Mouse (Mus musculus) lung, adult 2 months (tissue): ENCODE results near the gene Insrr. TPM values are rescaled to one million over a fixed set of nuclear protein-coding genes. Genes with fewer than 3 reads are reported as not detected.
A peak's percentile ranks its signal among the peaks of the same experiment; 100 is the strongest.
"Not testable (repeated sequence)": the region's sequence is repeated elsewhere in the genome, so short reads cannot be mapped to it uniquely, and the experiment has no call there.

Experiments used
- DNase-seq: peaks from one replicate; pipeline ENCODE4 v3.0.0; 2022
- H3K4me1 ChIP-seq: fragments of 200-500 bp; 2 replicates; pipeline ENCODE4 v1.6.1; 2011; ENCODE audit warnings: low read length; ENCODE audit not compliant: control insufficient read depth, insufficient read depth
- H3K4me3 ChIP-seq: fragments of 200-500 bp; replicated peaks from 2 replicates; pipeline ENCODE3; 2011; ENCODE audit warnings: low read depth, mild to moderate bottlenecking, control low read depth, low read length; ENCODE audit errors: extremely low read depth
- CTCF ChIP-seq: fragments of 200-500 bp; IDR thresholded peaks from 2 replicates; pipeline ENCODE4 v1.5.1; 2011; ENCODE audit warnings: mild to moderate bottlenecking, low read length, control low read depth; ENCODE audit not compliant: insufficient read depth
- POLR2A ChIP-seq: fragments of 200-500 bp; IDR thresholded peaks from 2 replicates; pipeline ENCODE4 v1.6.1; 2011; ENCODE audit warnings: low read depth, mild to moderate bottlenecking, control low read depth, low read length, borderline replicate concordance; ENCODE audit errors: extremely low read depth
- WGBS: fragments of 180-500 bp; shearing (Covaris S2); methylation state at CpG from one replicate; pipeline ENCODE4 v1.1.7; 2018; 5-methylcytosine and 5-hydroxymethylcytosine counted together
- polyA plus RNA-seq: library from polyadenylated mRNA; depleted of rRNA; stranded (reverse); fragments of >200 nt; gene quantifications from 2 replicates; pipeline ENCODE4 v1.2.3, GENCODE M21; 2012; rRNA removed

Insrr gene
- polyA plus RNA-seq, 1 experiment, result 0.19 TPM

DNA sequence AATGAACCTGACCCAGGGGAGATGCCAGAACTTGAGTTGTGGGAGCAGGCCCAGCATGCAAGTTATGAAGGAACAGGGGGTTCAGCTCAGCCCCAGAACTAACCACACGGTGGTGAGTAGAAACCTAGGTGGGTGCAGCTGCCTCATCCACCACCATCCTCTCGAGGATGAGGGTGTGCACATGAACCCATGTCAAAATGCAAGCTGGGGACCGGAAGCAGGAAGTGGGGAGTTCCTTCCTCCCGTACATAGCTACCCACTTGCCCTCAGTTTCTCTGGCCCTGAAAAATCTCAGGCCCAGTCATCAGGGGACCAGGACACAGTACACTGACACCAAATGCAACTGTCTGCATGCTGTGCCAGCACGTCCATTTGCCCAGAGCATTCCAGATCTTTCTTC, 50.9 kb downstream of the Insrr start:
- WGBS, result 45% methylated on average over 5 of the region's 5 CpGs
- Histone ChIP-seq H3K4me1 (peaks cover 3% of the 10 kb centered on the region; the same call in 1 of the 2 replicates), H3K4me3 (no peak overlapping the region)
- TF ChIP-seq CTCF (no peak), POLR2A (peak; percentile 16; the same call in 1 of the 2 replicates)
- DNase-seq, result no peak

DNA sequence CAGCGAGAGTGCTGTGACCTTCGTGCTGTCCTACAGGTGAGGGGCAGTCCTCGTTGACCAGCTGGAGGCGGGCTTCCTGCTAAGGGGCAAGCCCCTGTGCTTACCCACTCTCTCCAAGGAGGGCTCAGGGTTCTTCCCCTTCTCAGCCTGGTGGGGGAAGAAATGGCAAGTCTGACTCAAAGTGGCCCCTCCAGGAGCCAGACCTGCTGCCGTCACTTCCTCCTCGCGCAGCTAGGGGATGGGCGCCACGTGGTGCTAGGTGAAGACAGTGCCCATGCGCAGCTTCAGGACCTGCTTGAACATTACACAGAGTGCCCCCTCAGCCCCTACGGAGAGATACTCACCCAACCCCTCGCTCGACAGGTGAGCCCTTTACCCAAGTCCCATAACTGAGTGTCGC, 52.4 kb downstream of the Insrr start:
- Histone ChIP-seq H3K4me3 (no peak overlapping the region), H3K4me1 (peaks cover 3% of the 10 kb centered on the region; the same call in 1 of the 2 replicates)
- TF ChIP-seq CTCF (no peak), POLR2A (no peak)
- DNase-seq, result no peak
- 73% methylated on average over 14 of the region's 14 CpGs for WGBS

DNA sequence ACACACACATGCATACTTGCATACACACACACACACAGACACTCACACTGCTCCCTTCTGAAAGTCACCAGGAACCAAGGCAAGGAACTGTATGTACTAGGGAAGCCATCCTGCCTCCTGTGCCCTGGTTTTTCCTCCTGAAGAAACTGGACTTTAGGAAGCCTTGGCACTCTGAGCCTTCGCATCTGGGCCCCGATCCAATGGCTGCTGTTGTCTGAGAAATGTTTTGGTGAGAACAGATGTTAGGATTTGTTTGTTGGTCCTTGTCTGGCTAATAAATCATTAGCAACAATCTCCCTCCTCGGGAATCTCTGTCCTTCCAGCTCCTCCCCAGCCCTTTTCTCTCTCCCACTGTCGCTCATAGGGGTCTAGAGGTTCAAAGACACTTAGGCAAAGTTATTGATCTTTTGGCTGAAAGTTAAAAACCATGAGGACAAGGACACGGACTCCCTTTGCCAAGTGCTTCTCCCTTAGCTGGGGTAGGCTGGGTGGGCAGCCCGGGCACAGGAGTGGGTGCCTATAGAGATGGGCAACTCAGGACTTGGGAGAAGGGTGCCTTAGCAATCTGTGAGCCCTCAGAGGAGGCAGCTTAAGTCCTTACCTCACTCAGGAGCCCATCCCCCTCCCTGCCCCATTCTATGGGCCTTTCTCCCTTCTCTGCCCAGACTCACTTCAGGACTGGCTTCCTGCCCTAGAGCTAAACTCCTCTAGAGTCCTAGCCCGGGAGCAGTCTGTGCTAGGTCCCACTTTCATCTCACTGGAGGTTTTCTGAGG, 58.2 kb downstream of the Insrr start:
- DNase-seq, result no peak
- WGBS, result 39% methylated on average over 7 of the region's 7 CpGs
- TF ChIP-seq CTCF, result no peak
- TF ChIP-seq POLR2A, result no peak
- Histone ChIP-seq H3K4me1 (no peaks in the 10 kb centered on the region), H3K4me3 (no peak overlapping the region)

DNA sequence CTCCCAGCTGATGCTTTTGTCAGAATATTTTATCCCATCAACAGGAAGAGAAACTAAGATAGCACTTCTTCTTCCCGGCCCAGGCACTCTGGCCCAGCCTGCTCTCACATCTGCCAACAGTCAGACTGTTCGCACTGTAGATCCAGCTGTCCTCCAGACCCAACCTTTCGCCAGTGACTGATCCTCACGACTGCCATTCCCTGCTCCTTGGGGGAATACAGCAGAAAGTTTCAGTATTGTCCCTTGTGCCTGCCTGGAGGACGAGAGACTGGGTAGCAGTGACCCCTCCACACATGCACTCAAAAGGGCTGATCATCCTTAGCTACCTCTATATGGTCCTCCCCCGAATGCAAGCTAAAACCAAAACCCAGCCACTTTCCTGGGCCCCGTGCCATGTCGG, 59.2 kb downstream of the Insrr start:
- WGBS, result 63% methylated on average over 8 of the region's 8 CpGs
- Histone ChIP-seq H3K4me1 (no peaks in the 10 kb centered on the region), H3K4me3 (no peak overlapping the region)
- TF ChIP-seq POLR2A (no peak), CTCF (no peak)
- DNase-seq, result no peak

DNA sequence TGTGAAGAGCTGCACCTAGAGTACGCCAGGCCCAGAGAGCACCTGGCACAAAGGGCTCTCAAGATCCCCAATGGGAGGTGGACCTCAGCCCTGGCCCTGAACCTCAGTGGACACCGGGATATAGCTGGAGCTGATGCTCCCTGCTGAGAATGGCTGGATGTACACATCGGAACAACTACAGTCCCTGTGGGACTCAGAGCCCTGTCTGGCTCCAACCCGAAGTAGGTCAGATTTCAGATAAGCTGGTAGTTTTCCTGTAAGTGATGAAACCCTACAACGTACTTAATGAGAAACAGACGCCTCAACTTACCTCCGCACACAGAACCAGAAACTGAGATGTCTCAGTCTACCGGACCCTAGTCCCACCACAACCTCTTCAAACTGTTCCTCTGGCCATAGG, 60.9 kb downstream of the Insrr start:
- Histone ChIP-seq H3K4me1 (no peaks in the 10 kb centered on the region), H3K4me3 (no peak overlapping the region)
- no peak for DNase-seq
- 91% methylated on average over 8 of the region's 8 CpGs for WGBS
- TF ChIP-seq CTCF (no peak), POLR2A (no peak)

DNA sequence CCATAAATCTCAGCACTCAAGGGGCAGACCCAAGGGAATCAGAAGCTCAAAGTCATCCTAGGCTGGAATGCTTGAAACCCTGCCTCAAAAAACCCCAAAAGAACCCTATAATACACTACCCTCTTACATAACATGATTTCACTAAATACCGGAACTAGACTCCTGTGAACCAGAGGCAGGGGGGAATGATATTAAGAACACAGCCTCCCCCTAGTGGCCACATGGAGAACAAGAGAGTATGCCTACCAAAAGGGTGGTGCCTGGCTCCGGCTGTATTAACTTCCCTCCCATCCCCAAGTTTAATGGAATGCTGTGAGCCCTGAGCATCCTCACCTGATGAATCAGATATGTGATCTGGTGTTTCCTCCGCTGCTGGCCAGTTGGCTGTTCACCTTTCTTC, 63.1 kb downstream of the Insrr start:
- no peak overlapping the region for H3K4me3 ChIP-seq
- no peaks in the 10 kb centered on the region for H3K4me1 ChIP-seq
- 26% methylated on average over 3 of the region's 3 CpGs for WGBS
- peak; percentile 41 for DNase-seq
- TF ChIP-seq POLR2A (no peak), CTCF (peak; percentile 68)

DNA sequence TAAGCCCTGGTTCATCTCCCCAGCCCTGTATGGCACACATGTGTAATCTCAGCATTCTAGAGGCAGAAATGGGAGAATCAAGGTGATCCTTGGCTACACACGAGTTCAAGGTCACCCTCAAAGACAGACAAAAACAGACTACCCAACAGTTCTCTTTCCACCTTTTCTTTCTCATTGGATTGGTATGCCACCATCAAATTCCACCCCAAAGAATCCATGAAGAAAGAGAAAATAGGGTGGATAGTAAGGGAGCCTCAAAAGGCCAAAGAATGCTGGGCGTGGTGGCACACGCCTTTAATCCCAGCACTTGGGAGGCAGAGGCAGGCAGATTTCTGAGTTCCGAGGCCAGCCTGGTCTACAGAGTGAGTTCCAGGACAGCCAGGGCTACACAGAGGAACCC, 67.4 kb downstream of the Insrr start:
- not testable (repeated sequence) for DNase-seq, H3K4me1 ChIP-seq, H3K4me3 ChIP-seq
- WGBS, result 90% methylated on average over 4 of the region's 4 CpGs

Other genes with a start within 250 kb of the Insrr start
- gene Arhgef11, start 179.4 kb upstream of the Insrr start, polyA plus RNA-seq, result 32.9 and 53.8 TPM in 2 replicates
- gene Lrrc71, start 48.3 kb upstream of the Insrr start, polyA plus RNA-seq, result 9.5 and 15.4 TPM in 2 replicates
- 0.56 and 0.87 TPM in 2 replicates for gene Ntrk1, start 1.8 kb upstream of the Insrr start, polyA plus RNA-seq
- gene Pear1, start 27.4 kb downstream of the Insrr start, polyA plus RNA-seq, result 87.2 and 112 TPM in 2 replicates
- gene Sh2d2a, start 49.8 kb downstream of the Insrr start, polyA plus RNA-seq, result 2.6 and 2.8 TPM in 2 replicates
- gene Prcc, start 88.7 kb downstream of the Insrr start, polyA plus RNA-seq, result 26.2 and 30.7 TPM in 2 replicates
- 51.6 and 82.6 TPM in 2 replicates for gene Hdgf, start 109.4 kb downstream of the Insrr start, polyA plus RNA-seq
- gene Mrpl24, start 122.6 kb downstream of the Insrr start, polyA plus RNA-seq, result 26.7 and 45.8 TPM in 2 replicates
- 10.7 and 12.8 TPM in 2 replicates for gene Isg20l2, start 133.4 kb downstream of the Insrr start, polyA plus RNA-seq
- 28.3 and 29.7 TPM in 2 replicates for gene Rrnad1, start 133.8 kb downstream of the Insrr start, polyA plus RNA-seq
- 15.1 TPM in 1 of 2 replicates, not detected in the other for gene Crabp2, start 151.7 kb downstream of the Insrr start, polyA plus RNA-seq
- gene Nes, start 174.1 kb downstream of the Insrr start, polyA plus RNA-seq, result 26.4 and 31.4 TPM in 2 replicates
- gene Bcan, start 203.3 kb downstream of the Insrr start, polyA plus RNA-seq, result 7.2 and 8.3 TPM in 2 replicates
- 0.06 and 0.37 TPM in 2 replicates for gene Hapln2, start 230.6 kb downstream of the Insrr start, polyA plus RNA-seq
- 5.7 and 7.2 TPM in 2 replicates for gene Gpatch4, start 246.2 kb downstream of the Insrr start, polyA plus RNA-seq